Mouse (Mus musculus) layer of hippocampus, adult 2 months (tissue): ENCODE results near the gene Ttn. TPM values are rescaled to one million over a fixed set of nuclear protein-coding genes. Genes with fewer than 3 reads are reported as not detected.

Experiments
- DNase-seq, 2 experiments: peaks; one replicate each; pipeline ENCODE4 v3.0.0; 2022; ENCODE audit warnings: low spot score in 2 of 2
- H3K27ac ChIP-seq: fragments of 200-600 bp; 2 replicates; pipeline ENCODE4 v1.8.1; 2022
- H3K4me3 ChIP-seq: fragments of 200-600 bp; 2 replicates; pipeline ENCODE4 v1.8.1; 2022; ENCODE audit warnings: mild to moderate bottlenecking
- CTCF ChIP-seq: fragments of 200-600 bp; conservative IDR thresholded peaks from 2 replicates; pipeline ENCODE4 v1.8.1; 2022; ENCODE audit warnings: antibody characterized with exemption, mild to moderate bottlenecking, moderate library complexity
- total RNA-seq, 2 experiments: library from RNA; stranded (reverse); gene quantifications; 2 replicates each; pipeline ENCODE4 v1.2.3; 2021

Gene Ttn
- total RNA-seq, 2 experiments from 2014 or later, result 0.54 to 1.1 TPM

- H3K4me3 ChIP-seq, result peak within 1 kb of the TSS; percentile 84
- peak; percentile 82 to 89 for DNase-seq
- peak within 1 kb of the TSS; percentile 90 for H3K27ac ChIP-seq
- TF ChIP-seq CTCF, result no peak
Measured at GRCm38 (mm10) chr2:76674725-76675427, 307.5 kb downstream of the Ttn start, which contains the start of gene Plekha3. TSS of gene Plekha3 (plus strand) at chr2:76675281.

GRCm38 (mm10) chr2:76673472-76674081 is 308.8 kb downstream of the Ttn start:
- Histone ChIP-seq H3K4me3 (peak overlapping the region; percentile 65), H3K27ac (peak overlapping the region; percentile 77)
- DNase-seq, result no peak
- peak; percentile 61 for TF ChIP-seq CTCF

- no peak for TF ChIP-seq CTCF
- peak; percentile 89 for DNase-seq
- Histone ChIP-seq H3K4me3 (peak within 1 kb of the TSS; percentile 65), H3K27ac (peak within 1 kb of the TSS; percentile 77)
Measured at GRCm38 (mm10) chr2:76672966-76673392, 309.4 kb downstream of the Ttn start, which contains the start of gene Fkbp7. TSS of gene Fkbp7 (minus strand) at chr2:76673116.

- DNase-seq, result no peak
- peak overlapping the region; percentile 77 for H3K27ac ChIP-seq
- peak overlapping the region; percentile 65 for H3K4me3 ChIP-seq
- no peak for TF ChIP-seq CTCF
Measured at GRCm38 (mm10) chr2:76672134-76672745, 310.1 kb downstream of the Ttn start.

- Histone ChIP-seq H3K27ac (peak overlapping the region; percentile 77; the same call in 1 of the 2 replicates), H3K4me3 (peak overlapping the region; percentile 65)
- no peak for TF ChIP-seq CTCF
- no peak for DNase-seq
Measured at GRCm38 (mm10) chr2:76671641-76672040, 310.7 kb downstream of the Ttn start.

- Histone ChIP-seq H3K4me3 (no peak overlapping the region), H3K27ac (no peak overlapping the region)
- TF ChIP-seq CTCF, result no peak
- no peak for DNase-seq
Measured at GRCm38 (mm10) chr2:76667200-76667599, 315.1 kb downstream of the Ttn start.

GRCm38 (mm10) chr2:76665531-76665930 is 316.8 kb downstream of the Ttn start:
- Histone ChIP-seq H3K27ac (no peak overlapping the region), H3K4me3 (no peak overlapping the region)
- TF ChIP-seq CTCF, result no peak
- no peak for DNase-seq

GRCm38 (mm10) chr2:76659419-76659818 is 322.9 kb downstream of the Ttn start:
- no peak for DNase-seq
- no peak for TF ChIP-seq CTCF
- no peak overlapping the region for H3K4me3 ChIP-seq
- H3K27ac ChIP-seq, result no peak overlapping the region

- Histone ChIP-seq H3K27ac (no peak overlapping the region), H3K4me3 (no peak overlapping the region)
- TF ChIP-seq CTCF, result no peak
- no peak for DNase-seq
Measured at GRCm38 (mm10) chr2:76658551-76658950, 323.8 kb downstream of the Ttn start.

- TF ChIP-seq CTCF, result peak; percentile 59
- no peak overlapping the region for H3K27ac ChIP-seq
- H3K4me3 ChIP-seq, result no peak overlapping the region
- no peak for DNase-seq
Measured at GRCm38 (mm10) chr2:76655982-76656381, 326.4 kb downstream of the Ttn start.

- no peak for TF ChIP-seq CTCF
- no peak for DNase-seq
- no peak overlapping the region for H3K4me3 ChIP-seq
- no peak overlapping the region for H3K27ac ChIP-seq
Measured at GRCm38 (mm10) chr2:76655444-76655843, 326.9 kb downstream of the Ttn start.

- no peak for TF ChIP-seq CTCF
- no peak for DNase-seq
- Histone ChIP-seq H3K27ac (no peak overlapping the region), H3K4me3 (no peak overlapping the region)
Measured at GRCm38 (mm10) chr2:76654646-76655045, 327.7 kb downstream of the Ttn start.

Other genes starting within 250 kb of the Ttn start
- 10 to 100 TPM; 17.1 to 27.7 TPM for gene Ccdc141, start 188.1 kb upstream of the Ttn start, total RNA-seq